Mouse (Mus musculus): ENCODE data around the gene Cldn13. TPM values are rescaled to one million over a fixed set of nuclear protein-coding genes. Genes with fewer than 3 reads are reported as not detected.

Cldn13 gene
- polyA plus RNA-seq, 1 experiment from 2014 or later, result not detected

- no peaks in the 10 kb centered on the region for H3K27me3 ChIP-seq
- H3K4me2 ChIP-seq (replicated peaks), result peak within 1 kb of the TSS; percentile 98
- no peaks in the 10 kb centered on the region for H3K9me3 ChIP-seq
- peak within 1 kb of the TSS; percentile 79 for H3K4me3 ChIP-seq
- no peaks in the 10 kb centered on the region for H3K36me3 ChIP-seq
- under 1% methylated on average over 41 of the region's 41 CpGs for WGBS
- peaks cover 4% of the 10 kb centered on the region for H3K4me1 ChIP-seq
- peak; percentile 96 for ATAC-seq (replicated peaks)
- H3K9ac ChIP-seq (replicated peaks), result peak within 1 kb of the TSS; percentile 77
- peak within 1 kb of the TSS; percentile 50; the same call in 1 of the 2 replicates for H3K27ac ChIP-seq (replicated peaks)
Measured at GRCm38 (mm10) chr5:134932179-134932902, 17.0 kb upstream of the Cldn13 start, which contains the start of gene Mettl27. TSS of gene Mettl27 (plus strand) at chr5:134932368.

- no peaks in the 10 kb centered on the region for H3K36me3 ChIP-seq
- H3K27me3 ChIP-seq, result no peaks in the 10 kb centered on the region
- peaks cover 4% of the 10 kb centered on the region for H3K4me1 ChIP-seq
- no peaks in the 10 kb centered on the region for H3K9me3 ChIP-seq
- H3K27ac ChIP-seq (replicated peaks), result no peak overlapping the region
- no peak overlapping the region for H3K4me2 ChIP-seq (replicated peaks)
- ATAC-seq (replicated peaks), result no peak
- H3K9ac ChIP-seq (replicated peaks), result no peak overlapping the region
- 91% methylated on average over 2 of the region's 2 CpGs for WGBS
- H3K4me3 ChIP-seq, result no peak overlapping the region
Measured at GRCm38 (mm10) chr5:134929988-134930387, 14.7 kb upstream of the Cldn13 start.

- Histone ChIP-seq H3K4me3 (no peak overlapping the region), H3K9me3 (no peaks in the 10 kb centered on the region), H3K9ac (replicated peaks) (no peak overlapping the region), H3K36me3 (no peaks in the 10 kb centered on the region), H3K4me2 (replicated peaks) (no peak overlapping the region), H3K4me1 (no peaks in the 10 kb centered on the region), H3K27me3 (no peaks in the 10 kb centered on the region), H3K27ac (replicated peaks) (no peak overlapping the region)
- WGBS, result 81% methylated on average over 4 of the region's 4 CpGs
- ATAC-seq (replicated peaks), result no peak
Measured at GRCm38 (mm10) chr5:134926726-134927125, 11.4 kb upstream of the Cldn13 start.

DNA sequence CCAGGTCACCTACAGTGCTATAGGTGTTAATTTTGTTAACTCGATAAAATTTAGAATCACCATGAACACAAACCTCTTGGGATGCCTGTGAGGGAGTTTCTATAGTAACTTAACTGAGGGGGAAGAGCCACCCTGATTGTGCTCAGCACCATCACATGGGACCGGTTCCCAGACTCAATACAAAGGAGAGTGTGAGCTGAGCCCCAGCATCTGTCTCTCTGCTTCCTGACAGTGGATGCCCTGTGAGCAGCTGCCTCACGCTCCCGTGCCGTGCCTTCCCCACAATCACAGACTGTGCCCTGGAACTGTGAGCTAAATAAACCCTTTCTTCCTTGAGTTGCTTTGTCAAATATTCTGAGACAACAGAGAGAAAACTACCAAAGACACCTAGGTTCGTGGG lies 7.8 kb upstream of the Cldn13 start:
- no peaks in the 10 kb centered on the region for H3K27me3 ChIP-seq
- no peaks in the 10 kb centered on the region for H3K4me1 ChIP-seq
- 58% methylated on average over 6 of the region's 6 CpGs for WGBS
- H3K9ac ChIP-seq (replicated peaks), result no peak overlapping the region
- H3K4me2 ChIP-seq (replicated peaks), result no peak overlapping the region
- H3K4me3 ChIP-seq, result no peak overlapping the region
- H3K9me3 ChIP-seq, result no peaks in the 10 kb centered on the region
- no peaks in the 10 kb centered on the region for H3K36me3 ChIP-seq
- no peak for ATAC-seq (replicated peaks)
- no peak overlapping the region for H3K27ac ChIP-seq (replicated peaks)

DNA sequence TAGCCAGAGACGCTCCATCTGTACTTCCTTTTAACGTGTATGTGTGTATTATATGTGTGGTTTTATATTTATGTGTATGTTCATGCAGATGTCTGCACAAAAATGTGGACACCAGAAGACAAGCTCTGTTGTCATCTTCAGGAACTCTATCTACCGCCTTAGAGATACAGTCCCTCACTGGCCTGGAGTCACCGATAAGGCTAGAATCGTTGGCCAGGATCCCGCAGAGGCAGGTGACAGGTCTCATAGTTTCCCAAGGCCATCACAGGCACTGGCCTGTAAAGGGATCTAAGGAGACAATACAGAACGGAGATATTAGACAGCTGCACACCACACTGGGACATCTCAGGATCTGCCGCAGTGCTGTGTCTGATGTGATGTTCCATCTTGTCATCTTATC lies 5.8 kb upstream of the Cldn13 start:
- no peak overlapping the region for H3K4me3 ChIP-seq
- WGBS, result 94% methylated on average over 8 of the region's 8 CpGs
- no peaks in the 10 kb centered on the region for H3K27me3 ChIP-seq
- ATAC-seq (replicated peaks), result no peak
- no peak overlapping the region for H3K9ac ChIP-seq (replicated peaks)
- H3K4me1 ChIP-seq, result no peaks in the 10 kb centered on the region
- no peak overlapping the region for H3K4me2 ChIP-seq (replicated peaks)
- H3K9me3 ChIP-seq, result no peaks in the 10 kb centered on the region
- no peaks in the 10 kb centered on the region for H3K36me3 ChIP-seq
- no peak overlapping the region for H3K27ac ChIP-seq (replicated peaks)

DNA sequence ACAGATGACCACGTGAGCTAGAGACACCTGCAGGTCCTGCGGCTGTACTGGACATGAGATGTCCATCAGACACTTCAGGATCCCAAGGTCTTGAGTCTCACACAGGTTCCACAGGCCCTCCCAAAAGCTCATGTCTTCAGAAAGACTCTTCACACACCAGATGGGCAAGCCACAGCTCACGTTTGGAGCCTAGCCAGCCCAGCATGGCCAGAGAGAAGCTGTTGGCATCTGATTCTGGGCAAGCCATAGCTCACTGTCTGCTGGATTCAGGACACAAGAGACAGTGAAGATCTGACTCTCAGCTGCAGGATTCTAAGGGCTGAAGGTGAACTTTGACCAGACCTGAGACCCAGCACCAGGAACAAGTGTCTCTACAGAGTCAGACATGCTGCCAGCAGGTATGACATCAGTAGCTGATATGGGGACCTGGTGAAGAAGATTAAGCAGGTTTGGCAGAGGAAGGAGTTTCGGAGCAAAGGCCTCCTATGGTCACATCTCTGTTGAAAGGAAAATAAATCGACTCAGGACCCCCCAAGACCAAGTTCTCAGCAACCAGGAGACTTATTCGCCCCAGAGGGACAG lies 4.9 kb upstream of the Cldn13 start:
- no peak for ATAC-seq (replicated peaks)
- no peak overlapping the region for H3K9ac ChIP-seq (replicated peaks)
- no peak overlapping the region for H3K27ac ChIP-seq (replicated peaks)
- 65% methylated on average over 6 of the region's 6 CpGs for WGBS
- no peaks in the 10 kb centered on the region for H3K9me3 ChIP-seq
- no peaks in the 10 kb centered on the region for H3K27me3 ChIP-seq
- H3K4me1 ChIP-seq, result no peaks in the 10 kb centered on the region
- no peak overlapping the region for H3K4me2 ChIP-seq (replicated peaks)
- no peaks in the 10 kb centered on the region for H3K36me3 ChIP-seq
- H3K4me3 ChIP-seq, result no peak overlapping the region

GRCm38 (mm10) chr5:134919097-134919496 lies 3.8 kb upstream of the Cldn13 start:
- no peak overlapping the region for H3K4me3 ChIP-seq
- 93% methylated on average over 3 of the region's 3 CpGs for whole genome bisulfite sequencing
- H3K9ac ChIP-seq (replicated peaks), result no peak overlapping the region
- no peaks in the 10 kb centered on the region for H3K27me3 ChIP-seq
- H3K4me1 ChIP-seq, result no peaks in the 10 kb centered on the region
- H3K9me3 ChIP-seq, result no peaks in the 10 kb centered on the region
- H3K36me3 ChIP-seq, result no peaks in the 10 kb centered on the region
- ATAC-seq (replicated peaks), result no peak
- H3K4me2 ChIP-seq (replicated peaks), result no peak overlapping the region
- H3K27ac ChIP-seq (replicated peaks), result no peak overlapping the region

- ATAC-seq (replicated peaks), result no peak
- WGBS, result 54% methylated on average over 16 of the region's 16 CpGs
- H3K9ac ChIP-seq (replicated peaks), result no peak overlapping the region
- H3K27me3 ChIP-seq, result no peaks in the 10 kb centered on the region
- no peaks in the 10 kb centered on the region for H3K9me3 ChIP-seq
- no peak overlapping the region for H3K4me2 ChIP-seq (replicated peaks)
- no peaks in the 10 kb centered on the region for H3K36me3 ChIP-seq
- H3K27ac ChIP-seq (replicated peaks), result no peak overlapping the region
- no peaks in the 10 kb centered on the region for H3K4me1 ChIP-seq
- no peak overlapping the region for H3K4me3 ChIP-seq
Measured at GRCm38 (mm10) chr5:134918071-134918832, 2.9 kb upstream of the Cldn13 start.

DNA sequence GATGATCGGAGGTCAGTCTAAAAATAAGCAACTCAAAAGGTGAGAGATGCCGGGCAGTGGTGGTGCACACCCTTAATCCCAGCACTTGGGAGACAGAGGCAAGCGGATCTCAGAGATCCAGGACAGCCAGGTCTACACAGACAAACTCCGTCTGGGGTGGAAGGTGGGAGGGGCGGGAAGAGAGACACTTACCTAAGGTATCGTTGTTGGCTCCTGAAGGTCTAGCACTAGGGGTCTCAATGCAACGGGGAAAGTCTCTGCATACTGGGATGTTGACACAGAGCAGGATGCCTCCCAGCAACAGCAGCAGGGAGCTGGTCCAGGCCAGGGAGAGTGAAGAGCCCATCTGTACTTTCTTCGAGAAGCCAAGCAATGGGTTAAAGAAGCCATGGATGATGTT lies 816 bp downstream of the Cldn13 start:
- ATAC-seq (replicated peaks), result no peak

GRCm38 (mm10) chr5:134913753-134914152 lies 1.6 kb downstream of the Cldn13 start:
- 91% methylated on average over 4 of the region's 4 CpGs for WGBS
- Histone ChIP-seq H3K9me3 (no peaks in the 10 kb centered on the region), H3K4me3 (no peak overlapping the region), H3K9ac (replicated peaks) (no peak overlapping the region), H3K36me3 (no peaks in the 10 kb centered on the region), H3K4me2 (replicated peaks) (no peak overlapping the region), H3K27ac (replicated peaks) (no peak overlapping the region), H3K27me3 (no peaks in the 10 kb centered on the region), H3K4me1 (no peaks in the 10 kb centered on the region)
- ATAC-seq (replicated peaks), result no peak

More for the DNA sequence above, 816 bp downstream of the Cldn13 start:
- no peaks in the 10 kb centered on the region for H3K27me3 ChIP-seq
- H3K4me2 ChIP-seq (replicated peaks), result no peak overlapping the region
- H3K4me1 ChIP-seq, result no peaks in the 10 kb centered on the region
- H3K4me3 ChIP-seq, result no peak overlapping the region
- H3K27ac ChIP-seq (replicated peaks), result no peak overlapping the region
- 86% methylated on average over 8 of the region's 8 CpGs for WGBS
- no peaks in the 10 kb centered on the region for H3K36me3 ChIP-seq
- no peak overlapping the region for H3K9ac ChIP-seq (replicated peaks)
- no peaks in the 10 kb centered on the region for H3K9me3 ChIP-seq

DNA sequence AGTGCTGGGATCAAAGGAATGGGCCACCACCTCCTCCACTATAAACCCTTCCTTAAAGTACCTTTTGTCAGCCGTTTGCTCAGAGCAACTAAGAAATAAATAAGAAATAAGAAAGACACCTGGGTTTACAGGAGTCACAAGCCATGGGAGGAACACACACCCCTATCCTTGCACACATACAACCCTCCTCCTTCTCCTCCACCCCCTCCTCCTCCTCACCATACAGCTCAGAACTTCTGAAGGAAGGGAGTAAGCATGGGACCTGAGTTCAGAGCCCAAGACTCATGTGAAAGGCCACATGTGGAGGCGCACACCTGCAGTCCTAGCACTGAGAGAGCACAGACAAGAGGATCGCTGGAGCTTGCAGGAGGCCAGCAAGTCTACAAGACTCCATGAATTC lies 2.0 kb downstream of the Cldn13 start:
- WGBS, result 78% methylated on average over 3 of the region's 3 CpGs
- Histone ChIP-seq H3K4me1 (no peaks in the 10 kb centered on the region), H3K27ac (replicated peaks) (no peak overlapping the region), H3K9me3 (no peaks in the 10 kb centered on the region), H3K4me3 (no peak overlapping the region), H3K4me2 (replicated peaks) (no peak overlapping the region), H3K9ac (replicated peaks) (no peak overlapping the region), H3K36me3 (no peaks in the 10 kb centered on the region), H3K27me3 (no peaks in the 10 kb centered on the region)
- no peak for ATAC-seq (replicated peaks)

- WGBS, result 88% methylated on average over 2 of the region's 2 CpGs
Measured at GRCm38 (mm10) chr5:134911901-134912300, 3.4 kb downstream of the Cldn13 start.

More at GRCm38 (mm10) chr5:134911901-134912300, 3.4 kb downstream of the Cldn13 start:
- Histone ChIP-seq H3K36me3 (no peaks in the 10 kb centered on the region), H3K4me1 (no peaks in the 10 kb centered on the region), H3K9me3 (no peaks in the 10 kb centered on the region), H3K9ac (replicated peaks) (no peak overlapping the region), H3K27me3 (no peaks in the 10 kb centered on the region), H3K27ac (replicated peaks) (no peak overlapping the region), H3K4me2 (replicated peaks) (no peak overlapping the region), H3K4me3 (no peak overlapping the region)
- no peak for ATAC-seq (replicated peaks)
